Mouse (Mus musculus): ENCODE data around the gene Flt3.

DNA sequence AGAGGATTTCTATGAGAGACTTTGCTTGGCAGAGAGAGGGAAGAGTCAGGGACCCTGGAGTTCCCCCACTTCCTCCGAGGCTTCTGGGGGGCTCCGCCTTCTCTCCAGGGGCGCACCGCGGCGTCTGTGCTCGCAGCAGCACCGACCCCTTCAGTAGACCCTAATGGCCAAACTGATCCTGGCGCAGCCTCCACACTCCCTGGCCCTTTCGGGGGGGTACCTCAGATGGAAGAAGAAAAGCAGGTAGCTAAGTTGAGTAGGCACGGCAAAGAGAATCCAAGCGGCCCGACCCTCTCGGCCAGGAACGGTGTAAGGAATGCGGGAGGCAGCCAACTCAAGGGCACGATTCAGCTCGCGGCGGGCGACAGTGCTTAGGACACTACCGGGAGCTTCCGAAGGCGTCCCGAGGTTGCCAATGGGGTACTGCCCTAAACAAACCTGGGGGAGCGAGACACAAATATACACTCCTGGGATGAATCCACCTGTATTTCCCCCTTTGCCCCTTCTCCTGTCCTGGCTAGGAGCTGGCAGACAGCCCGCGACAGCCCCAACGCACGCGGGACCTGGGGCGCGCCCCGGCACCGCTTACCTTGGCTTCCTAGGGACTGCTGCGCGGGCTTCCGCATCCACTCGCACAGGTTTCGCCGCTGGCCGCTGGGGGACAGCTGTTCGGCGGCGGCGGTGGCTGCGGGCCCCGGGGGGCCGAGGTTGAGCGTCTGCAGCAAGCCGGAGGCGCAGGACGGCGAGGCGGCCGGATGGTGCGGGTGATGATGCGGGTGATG is 94.2 kb downstream of the Flt3 start:
- TF ChIP-seq CTCF (conservative IDR thresholded peaks at IDR 0.05; ENCODE audit: low read length) = no peak
- TF ChIP-seq POU5F1 (IDR thresholded peaks at IDR 0.05; ENCODE audit: borderline replicate concordance, low read length) = no peak
- no peak for TF ChIP-seq NANOG (IDR thresholded peaks at IDR 0.05; ENCODE audit: borderline replicate concordance, low read length)

All from E14TG2a.4 (cell line).